Mouse (Mus musculus): ENCODE data around the gene Dgki. TPM values are rescaled to one million over a fixed set of nuclear protein-coding genes. Genes with fewer than 3 reads are reported as not detected.

The Dgki gene
- polyA plus RNA-seq, 1 experiment = not detected

GRCm38 (mm10) chr6:37298982-37299381 is 1.0 kb downstream of the Dgki start:
- Histone ChIP-seq H3K4me3 (ENCODE audit: insufficient read depth, low read length) (no peak overlapping the region), H3K27ac (ENCODE audit: insufficient read depth, low read depth, low read length) (no peak overlapping the region), H3K4me1 (ENCODE audit: control insufficient read depth, insufficient read depth, low read length) (no peaks in the 10 kb centered on the region)
- TF ChIP-seq POLR2A (IDR thresholded peaks at IDR 0.05; ENCODE audit: borderline replicate concordance, low read depth, low read length) (no peak), CTCF (IDR thresholded peaks at IDR 0.05; ENCODE audit: low read depth, low read length) (no peak)

- Histone ChIP-seq H3K27ac (ENCODE audit: insufficient read depth, low read depth, low read length) (no peak overlapping the region), H3K4me1 (ENCODE audit: control insufficient read depth, insufficient read depth, low read length) (no peaks in the 10 kb centered on the region), H3K4me3 (ENCODE audit: insufficient read depth, low read length) (no peak overlapping the region)
- no peak for TF ChIP-seq POLR2A (IDR thresholded peaks at IDR 0.05; ENCODE audit: borderline replicate concordance, low read depth, low read length)
- no peak for TF ChIP-seq CTCF (IDR thresholded peaks at IDR 0.05; ENCODE audit: low read depth, low read length)
Observed at GRCm38 (mm10) chr6:37297744-37298482, 2.1 kb downstream of the Dgki start.

DNA sequence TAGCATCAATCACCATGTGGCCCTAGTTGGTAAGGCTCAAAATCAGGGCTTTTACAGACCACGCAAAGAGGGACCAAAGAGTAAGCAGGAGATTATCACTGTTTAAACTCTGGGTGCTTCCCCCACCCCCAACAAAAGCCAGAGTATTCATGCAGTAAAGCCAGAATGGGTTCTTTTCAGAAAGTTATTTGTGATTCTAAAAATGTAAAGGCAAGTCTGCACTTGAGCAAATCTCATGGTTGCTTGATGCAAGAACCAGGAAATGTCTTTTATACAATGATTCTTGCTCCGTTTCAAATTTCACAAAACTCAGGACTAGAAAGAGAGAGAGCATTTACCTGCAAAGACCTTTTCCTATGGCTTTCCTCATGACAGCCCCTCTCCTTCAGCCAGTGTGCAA is 7.9 kb downstream of the Dgki start:
- TF ChIP-seq CTCF (IDR thresholded peaks at IDR 0.05; ENCODE audit: low read depth, low read length) (no peak), POLR2A (IDR thresholded peaks at IDR 0.05; ENCODE audit: borderline replicate concordance, low read depth, low read length) (no peak)
- Histone ChIP-seq H3K4me3 (ENCODE audit: insufficient read depth, low read length) (no peak overlapping the region), H3K27ac (ENCODE audit: insufficient read depth, low read depth, low read length) (no peak overlapping the region), H3K4me1 (ENCODE audit: control insufficient read depth, insufficient read depth, low read length) (no peaks in the 10 kb centered on the region)

DNA sequence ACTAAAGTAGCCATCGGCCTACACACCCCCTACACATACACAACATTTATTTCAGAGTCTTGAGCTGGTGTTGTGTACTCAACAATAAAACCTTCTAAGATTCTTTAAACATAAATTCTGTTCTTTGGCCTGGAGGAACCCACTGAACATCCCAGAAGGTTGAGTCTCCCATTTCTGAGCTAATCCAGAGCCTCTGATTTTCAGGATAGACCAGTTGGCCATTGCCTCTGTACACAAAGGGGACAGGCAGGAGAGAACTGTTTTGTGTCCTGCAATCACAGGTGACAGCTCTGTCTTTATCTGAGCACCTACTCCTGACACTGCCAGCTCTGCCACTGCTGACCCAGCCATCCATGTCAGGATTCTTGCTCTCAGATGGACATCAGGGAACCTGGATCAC is 8.8 kb downstream of the Dgki start:
- no peak for TF ChIP-seq CTCF (IDR thresholded peaks at IDR 0.05; ENCODE audit: low read depth, low read length)
- TF ChIP-seq POLR2A (IDR thresholded peaks at IDR 0.05; ENCODE audit: borderline replicate concordance, low read depth, low read length) = no peak
- Histone ChIP-seq H3K4me1 (ENCODE audit: control insufficient read depth, insufficient read depth, low read length) (no peaks in the 10 kb centered on the region), H3K4me3 (ENCODE audit: insufficient read depth, low read length) (no peak overlapping the region), H3K27ac (ENCODE audit: insufficient read depth, low read depth, low read length) (no peak overlapping the region)

DNA sequence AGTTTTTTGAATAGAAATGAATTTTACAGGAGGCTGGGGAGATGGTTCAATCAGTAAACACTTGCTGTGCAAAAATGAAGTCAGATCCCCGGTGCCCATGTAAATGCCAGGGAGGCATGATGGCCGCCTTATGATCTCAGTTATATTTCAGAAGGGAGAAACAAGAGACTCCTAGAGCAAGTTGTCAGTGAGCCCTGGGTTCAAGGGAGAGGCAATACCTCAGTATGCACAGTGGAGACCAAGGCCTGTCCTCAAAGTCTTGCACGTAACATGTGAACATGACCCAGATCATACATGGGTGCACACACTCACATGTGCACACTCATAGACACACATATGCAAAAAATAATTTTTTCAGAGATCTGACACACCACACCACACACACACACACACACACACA is 9.3 kb downstream of the Dgki start:
- Histone ChIP-seq H3K27ac (ENCODE audit: insufficient read depth, low read depth, low read length) (no peak overlapping the region), H3K4me1 (ENCODE audit: control insufficient read depth, insufficient read depth, low read length) (no peaks in the 10 kb centered on the region), H3K4me3 (ENCODE audit: insufficient read depth, low read length) (no peak overlapping the region)
- TF ChIP-seq CTCF (IDR thresholded peaks at IDR 0.05; ENCODE audit: low read depth, low read length) = no peak
- no peak for TF ChIP-seq POLR2A (IDR thresholded peaks at IDR 0.05; ENCODE audit: borderline replicate concordance, low read depth, low read length)

GRCm38 (mm10) chr6:37286134-37286533 is 13.8 kb downstream of the Dgki start:
- H3K4me1 ChIP-seq (ENCODE audit: control insufficient read depth, insufficient read depth, low read length) = no peaks in the 10 kb centered on the region
- H3K27ac ChIP-seq (ENCODE audit: insufficient read depth, low read depth, low read length) = no peak overlapping the region
- TF ChIP-seq CTCF (IDR thresholded peaks at IDR 0.05; ENCODE audit: low read depth, low read length) = no peak
- TF ChIP-seq POLR2A (IDR thresholded peaks at IDR 0.05; ENCODE audit: borderline replicate concordance, low read depth, low read length) = no peak
- no peak overlapping the region for H3K4me3 ChIP-seq (ENCODE audit: insufficient read depth, low read length)

DNA sequence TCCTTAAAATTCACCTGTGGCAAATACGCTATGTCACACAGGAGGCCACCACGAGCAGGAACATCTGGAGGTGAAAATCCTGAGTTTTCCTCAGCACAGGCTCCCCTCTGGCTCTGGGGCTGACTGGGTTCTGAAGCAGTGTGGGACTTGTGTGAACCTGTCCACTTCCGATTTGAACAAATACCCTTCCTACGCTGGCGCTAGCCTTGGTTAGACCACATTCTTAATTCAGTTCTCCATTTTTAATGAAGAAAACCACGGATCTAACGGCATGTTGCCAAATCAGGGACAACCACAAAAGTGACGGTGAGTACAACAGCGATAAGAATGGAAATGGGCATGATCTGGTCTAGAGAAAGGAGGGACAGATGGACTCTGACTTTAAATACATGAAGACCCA is 15.1 kb downstream of the Dgki start:
- no peak overlapping the region for H3K27ac ChIP-seq (ENCODE audit: insufficient read depth, low read depth, low read length)

GRCm38 (mm10) chr6:37283336-37283735 is 16.6 kb downstream of the Dgki start:
- Histone ChIP-seq H3K4me1 (ENCODE audit: control insufficient read depth, insufficient read depth, low read length) (no peaks in the 10 kb centered on the region), H3K27ac (ENCODE audit: insufficient read depth, low read depth, low read length) (no peak overlapping the region), H3K4me3 (ENCODE audit: insufficient read depth, low read length) (no peak overlapping the region)
- TF ChIP-seq POLR2A (IDR thresholded peaks at IDR 0.05; ENCODE audit: borderline replicate concordance, low read depth, low read length) (no peak), CTCF (IDR thresholded peaks at IDR 0.05; ENCODE audit: low read depth, low read length) (no peak)

More for the DNA sequence above, 15.1 kb downstream of the Dgki start:
- no peak overlapping the region for H3K4me3 ChIP-seq (ENCODE audit: insufficient read depth, low read length)
- TF ChIP-seq CTCF (IDR thresholded peaks at IDR 0.05; ENCODE audit: low read depth, low read length) (no peak), POLR2A (IDR thresholded peaks at IDR 0.05; ENCODE audit: borderline replicate concordance, low read depth, low read length) (no peak)
- H3K4me1 ChIP-seq (ENCODE audit: control insufficient read depth, insufficient read depth, low read length) = no peaks in the 10 kb centered on the region

DNA sequence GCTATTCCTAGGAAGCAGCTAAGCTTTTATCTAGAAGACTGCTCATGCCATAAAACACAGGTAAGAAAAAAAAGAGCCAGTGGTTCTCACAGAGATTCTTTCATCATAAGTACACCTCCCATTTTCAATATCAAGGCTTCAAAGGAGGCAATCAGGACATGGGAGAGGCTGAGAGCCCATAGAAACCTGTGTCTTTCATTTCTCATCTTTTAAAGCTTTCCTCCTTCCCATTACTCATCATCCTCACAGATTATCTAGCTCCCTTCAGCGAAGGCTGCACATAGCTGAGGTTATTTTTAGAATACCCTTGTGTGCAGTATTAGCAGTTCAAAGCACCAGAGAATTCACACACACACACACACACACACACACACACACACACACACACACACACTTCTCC is 17.3 kb downstream of the Dgki start:
- no peak overlapping the region for H3K27ac ChIP-seq (ENCODE audit: insufficient read depth, low read depth, low read length)
- H3K4me1 ChIP-seq (ENCODE audit: control insufficient read depth, insufficient read depth, low read length) = no peaks in the 10 kb centered on the region
- no peak overlapping the region for H3K4me3 ChIP-seq (ENCODE audit: insufficient read depth, low read length)
- TF ChIP-seq POLR2A (IDR thresholded peaks at IDR 0.05; ENCODE audit: borderline replicate concordance, low read depth, low read length) (no peak), CTCF (IDR thresholded peaks at IDR 0.05; ENCODE audit: low read depth, low read length) (no peak)

GRCm38 (mm10) chr6:37276834-37277715 is 22.9 kb downstream of the Dgki start:
- no peak overlapping the region for H3K4me3 ChIP-seq (ENCODE audit: insufficient read depth, low read length)
- no peak for TF ChIP-seq CTCF (IDR thresholded peaks at IDR 0.05; ENCODE audit: low read depth, low read length)
- no peak for TF ChIP-seq POLR2A (IDR thresholded peaks at IDR 0.05; ENCODE audit: borderline replicate concordance, low read depth, low read length)
- H3K4me1 ChIP-seq (ENCODE audit: control insufficient read depth, insufficient read depth, low read length) = no peaks in the 10 kb centered on the region
- H3K27ac ChIP-seq (ENCODE audit: insufficient read depth, low read depth, low read length) = no peak overlapping the region
